Mouse (Mus musculus) gastrocnemius, postnatal 36 days (tissue): ENCODE measurements around the gene Kirrel3. TPM values are rescaled to one million over a fixed set of nuclear protein-coding genes. Genes with fewer than 3 reads are reported as not detected.

Experiments used
- DNase-seq, 2 experiments: peaks; one replicate each; pipeline ENCODE4 v3.0.0; 2022
- intact Hi-C: fragments of 180-260 bp; cut with DNase I; formaldehyde crosslinking; loops from one replicate; pipeline ENCODE4 v1.15.1; 2025
- total RNA-seq, 2 experiments: library from RNA; stranded (reverse); gene quantifications; 2 replicates each; pipeline ENCODE4 v1.2.3; 2021

The Kirrel3 gene
- total RNA-seq, 2 experiments from 2014 or later, result 0.51 to 0.54 TPM

DNA sequence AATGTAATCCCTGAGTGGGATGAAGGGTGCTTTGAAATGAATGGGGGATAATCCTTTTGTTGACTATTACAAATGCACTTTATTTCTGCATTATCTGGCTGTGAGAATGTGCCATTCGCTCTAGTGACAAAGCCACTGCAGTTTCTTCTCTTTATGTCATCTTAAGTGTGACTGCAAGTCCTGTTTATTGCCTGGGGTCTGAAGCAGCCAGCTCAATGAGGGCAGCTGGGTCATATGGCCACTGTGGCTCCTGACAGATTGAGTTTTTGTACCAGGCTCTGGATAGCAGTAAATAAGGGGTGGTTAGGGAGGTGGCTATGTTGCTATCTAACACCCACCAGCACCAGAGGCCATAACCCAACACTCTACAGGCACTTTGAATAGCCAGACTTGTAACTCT, 104.1 kb downstream of the Kirrel3 start:
- intact Hi-C loops, result no loop called here
- no peak for DNase-seq

DNA sequence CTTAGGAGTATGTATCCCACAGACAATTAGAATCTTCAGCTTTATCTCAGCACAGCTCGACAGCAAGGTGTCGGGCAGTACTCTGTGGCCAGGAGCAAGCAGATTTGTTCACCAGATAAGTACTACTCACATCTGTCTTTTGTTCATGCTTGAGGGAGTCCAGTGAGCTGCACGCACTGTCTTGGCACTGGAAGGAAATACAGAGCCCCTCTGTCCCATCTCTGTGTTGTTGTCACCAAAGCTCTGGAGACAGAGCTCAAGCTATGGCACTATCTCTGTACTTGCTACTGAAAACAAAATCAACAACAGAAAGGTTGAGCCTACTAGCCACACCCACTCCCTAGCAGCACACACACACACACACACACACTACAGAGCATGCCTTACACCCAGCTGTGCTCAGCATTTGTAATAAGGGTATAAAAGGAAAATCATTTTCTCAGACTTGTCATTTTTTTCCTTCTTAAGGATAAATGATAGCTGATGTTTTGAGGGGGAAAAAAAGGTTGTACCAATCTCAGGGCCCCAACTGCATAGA, 106.4 kb downstream of the Kirrel3 start:
- no peak for DNase-seq
- intact Hi-C loops, result no loop called here

DNA sequence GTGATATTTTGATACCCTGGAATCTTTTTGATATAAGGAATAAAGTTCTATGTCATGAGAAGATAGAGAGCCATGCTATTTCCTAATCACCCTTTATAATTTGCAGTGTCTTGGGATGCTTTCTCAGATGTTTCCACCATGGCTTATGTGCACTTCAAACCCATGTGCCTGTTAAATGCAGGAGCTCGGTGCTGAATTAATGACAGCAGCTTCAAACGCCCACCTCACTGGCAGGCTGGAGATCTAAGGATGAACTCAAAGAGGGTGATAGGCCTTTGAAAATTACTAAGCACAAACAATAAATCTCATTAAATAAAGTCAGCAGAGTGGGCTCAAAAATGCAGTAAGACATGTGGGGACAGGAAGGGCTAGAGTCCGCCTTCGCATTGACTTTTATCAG, 108.2 kb downstream of the Kirrel3 start:
- DNase-seq, result no peak
- intact Hi-C loops, result no loop called here

DNA sequence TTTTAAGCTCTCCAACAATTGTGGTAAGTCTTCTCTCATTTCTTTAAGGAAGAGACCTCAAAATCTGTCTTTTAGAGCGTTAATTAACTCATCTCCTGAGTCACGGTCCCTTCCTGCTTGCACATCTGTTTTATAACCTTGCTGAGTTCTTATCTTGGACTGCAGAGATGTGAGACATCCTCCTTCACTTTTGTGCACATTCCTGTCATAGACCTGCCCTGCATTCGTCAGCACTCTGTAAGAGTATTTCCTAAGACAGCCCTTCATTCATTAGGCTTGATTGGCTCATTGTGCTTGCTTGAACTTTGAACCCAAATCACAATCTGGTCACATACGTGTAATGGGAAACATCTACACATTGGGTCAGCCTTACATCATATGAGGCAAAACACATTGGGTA, 114.6 kb downstream of the Kirrel3 start:
- no peak for DNase-seq
- intact Hi-C loops, result no loop called here

DNA sequence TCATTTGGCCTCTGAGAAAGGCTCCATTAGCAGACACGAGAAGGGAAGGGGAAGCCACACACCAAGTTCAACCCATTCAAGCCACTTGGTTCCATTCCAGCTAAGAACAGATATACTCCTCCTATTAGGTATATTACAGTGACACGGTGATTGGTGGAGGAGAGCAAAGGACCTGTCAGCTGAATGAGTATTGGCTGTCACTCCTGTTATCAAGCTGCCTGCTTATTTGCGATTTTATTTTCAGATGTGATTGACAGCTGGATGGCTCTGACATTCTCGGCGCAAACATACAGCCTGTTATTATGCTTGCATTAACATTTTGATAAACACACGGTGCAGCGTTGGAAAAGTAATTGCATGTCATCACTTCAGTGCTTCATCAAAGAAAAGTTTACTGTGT, 118.1 kb downstream of the Kirrel3 start:
- intact Hi-C loops, result no loop called here
- DNase-seq, result no peak

DNA sequence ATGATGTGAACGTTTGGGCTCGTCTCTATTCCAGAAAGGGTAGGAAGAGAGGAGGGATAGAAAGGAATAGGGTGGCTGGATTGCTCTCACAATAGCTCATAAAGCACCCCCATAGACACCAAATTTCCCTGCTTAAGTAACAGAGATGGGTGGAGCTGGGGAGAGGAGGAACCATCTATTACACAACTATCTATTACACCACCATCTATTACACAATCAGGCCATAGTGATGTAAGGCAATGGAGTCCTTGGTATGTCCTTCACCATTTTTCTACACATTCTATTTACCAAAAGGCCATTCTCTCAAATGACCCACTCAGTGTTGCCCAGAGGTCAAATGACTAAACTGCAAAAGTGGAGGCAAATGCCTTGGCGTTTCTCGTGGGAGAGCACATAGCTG, 119.2 kb downstream of the Kirrel3 start:
- intact Hi-C loops, result no loop called here
- no peak for DNase-seq

DNA sequence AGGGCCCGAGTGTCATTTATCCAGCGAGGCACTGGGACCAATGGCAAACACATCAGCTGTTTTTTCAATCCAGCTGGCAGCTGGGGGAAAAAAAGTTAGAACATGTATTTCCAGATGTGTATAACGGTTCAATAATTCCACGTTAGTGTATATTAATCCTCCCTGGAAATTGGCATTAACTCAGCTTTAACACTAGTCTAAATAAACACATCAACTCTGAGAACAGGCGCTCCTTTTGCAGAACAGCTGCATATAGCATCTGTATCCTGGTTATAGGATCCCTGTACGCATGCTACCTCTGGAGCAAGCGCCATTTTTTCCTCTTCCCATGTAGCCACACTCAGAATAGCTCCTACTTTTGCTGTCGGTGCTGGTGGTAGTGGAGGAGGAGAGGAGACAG, 119.8 kb downstream of the Kirrel3 start:
- DNase-seq, result no peak
- intact Hi-C loops, result no loop called here

DNA sequence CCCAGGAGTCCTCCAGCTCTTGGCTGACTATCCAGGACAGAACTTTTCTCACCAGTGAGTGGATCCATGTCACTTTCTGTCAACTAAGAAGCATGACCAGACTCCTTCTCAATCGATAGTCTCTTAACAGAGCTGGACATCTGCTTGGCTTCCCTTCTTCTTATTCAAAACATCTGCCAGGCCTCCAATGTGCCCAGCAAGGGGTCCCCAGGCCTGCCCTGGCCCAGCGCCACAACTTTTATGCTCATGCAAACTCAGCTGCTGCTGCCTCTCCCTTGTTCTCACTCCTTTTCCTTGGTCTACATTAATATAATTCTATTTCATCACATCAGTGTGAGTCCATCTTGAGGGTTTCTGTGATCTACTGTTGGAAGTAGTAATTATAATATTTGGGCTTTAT, 122.3 kb downstream of the Kirrel3 start:
- no peak for DNase-seq
- intact Hi-C loops, result no loop called here

DNA sequence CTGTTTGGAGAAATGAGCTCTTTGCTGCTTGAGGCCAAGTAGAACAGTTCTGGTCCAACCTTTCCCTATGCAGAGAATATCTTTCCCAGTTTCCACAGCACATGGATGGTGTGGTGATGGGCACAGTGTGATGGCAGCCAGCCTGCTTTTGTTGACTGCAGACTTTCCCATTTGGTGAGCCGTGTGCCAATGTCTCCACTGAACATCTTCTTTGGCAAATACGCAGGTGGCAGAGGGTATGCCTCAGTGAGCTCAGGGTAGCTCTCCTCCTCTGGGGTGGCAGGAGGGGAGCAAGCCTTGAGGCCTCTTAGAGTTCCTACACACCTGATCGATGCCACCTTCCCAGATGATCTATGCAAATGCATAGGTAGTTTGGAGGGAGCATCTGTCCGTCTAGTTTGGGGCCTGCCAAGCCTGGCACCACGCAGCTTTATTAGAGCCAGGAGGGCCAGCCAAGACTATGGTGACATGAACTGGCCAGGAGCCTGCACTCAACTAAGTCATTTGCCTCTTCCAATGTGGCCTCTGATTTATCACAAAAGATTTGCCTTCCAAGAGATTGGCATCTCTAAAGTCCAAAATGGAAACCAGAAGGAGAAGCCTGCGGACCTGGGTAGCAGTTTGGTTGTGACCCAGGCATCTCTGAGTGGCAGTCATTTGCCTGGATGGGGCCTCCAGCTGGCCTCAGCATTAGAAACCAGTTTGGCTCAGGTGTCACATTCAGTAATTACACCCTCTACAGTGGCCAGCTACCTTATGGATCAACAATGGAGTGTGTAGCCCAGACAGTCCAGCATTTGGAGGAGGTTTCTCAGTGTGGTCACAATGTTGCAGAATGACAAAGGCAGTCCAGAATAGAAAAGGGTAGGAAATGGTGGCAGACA, 127.4 kb downstream of the Kirrel3 start:
- intact Hi-C loops, result no loop called here
- peak in 1 of 2 experiments; percentile 5 for DNase-seq

DNA sequence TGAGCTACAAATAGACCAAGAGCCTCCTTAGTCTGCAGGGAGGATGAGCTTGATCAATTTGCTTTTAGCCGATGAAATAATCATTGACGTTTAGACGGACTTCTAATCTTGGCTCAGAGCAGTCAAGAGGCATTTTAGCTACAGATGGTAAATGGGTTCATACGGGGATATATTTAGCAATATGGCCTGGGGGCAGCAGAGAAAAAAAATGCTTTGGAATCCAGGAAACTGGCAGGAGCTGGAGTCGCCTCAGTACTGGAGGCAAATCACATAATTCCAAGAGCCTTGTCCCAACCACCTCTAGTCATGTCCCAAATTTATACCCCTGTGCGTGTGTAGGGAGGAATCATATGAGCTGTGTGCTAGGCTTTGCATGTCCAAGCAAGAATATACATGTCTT, 132.4 kb downstream of the Kirrel3 start:
- intact Hi-C loops, result no loop called here
- DNase-seq, result no peak

DNA sequence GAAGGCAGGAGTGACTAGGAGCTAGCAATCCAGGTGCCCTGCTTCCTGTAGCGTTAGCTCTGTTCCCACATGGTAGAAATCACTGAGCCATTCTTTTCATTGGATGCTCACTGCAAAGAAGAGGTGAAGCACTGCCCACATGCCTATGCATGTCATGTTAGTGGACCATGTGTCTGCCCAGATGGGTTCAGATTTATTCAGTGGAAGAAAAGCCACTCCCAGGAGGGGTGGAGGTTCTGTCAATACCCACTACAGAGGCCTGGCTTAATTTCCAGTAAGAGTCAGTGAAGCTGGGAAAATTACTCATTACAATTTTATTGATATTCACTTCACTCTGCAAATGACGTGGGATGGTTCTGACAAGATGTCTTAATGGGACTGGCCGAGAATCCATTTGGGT, 134.2 kb downstream of the Kirrel3 start:
- intact Hi-C loops, result no loop called here
- no peak for DNase-seq

DNA sequence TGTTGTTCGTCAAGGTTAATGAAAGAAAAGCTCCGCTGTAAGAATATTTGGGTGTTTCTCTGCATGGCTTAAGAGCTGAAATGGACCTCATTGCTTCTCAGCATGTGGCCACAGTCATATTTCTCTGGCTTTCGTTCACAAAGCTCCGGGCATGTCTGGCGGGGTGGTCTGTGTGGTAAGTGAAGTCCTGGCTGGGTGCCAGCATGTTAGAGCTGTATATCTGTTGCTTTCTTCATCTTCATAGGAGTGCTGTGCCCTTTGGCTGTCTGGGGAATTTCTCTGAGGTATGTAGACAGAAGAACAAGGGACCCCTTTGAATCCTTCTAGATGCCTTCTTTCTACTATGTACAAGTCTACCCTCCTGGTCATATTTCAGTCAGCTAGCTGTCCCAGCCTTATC, 137.8 kb downstream of the Kirrel3 start:
- no peak for DNase-seq
- intact Hi-C loops, result no loop called here

DNA sequence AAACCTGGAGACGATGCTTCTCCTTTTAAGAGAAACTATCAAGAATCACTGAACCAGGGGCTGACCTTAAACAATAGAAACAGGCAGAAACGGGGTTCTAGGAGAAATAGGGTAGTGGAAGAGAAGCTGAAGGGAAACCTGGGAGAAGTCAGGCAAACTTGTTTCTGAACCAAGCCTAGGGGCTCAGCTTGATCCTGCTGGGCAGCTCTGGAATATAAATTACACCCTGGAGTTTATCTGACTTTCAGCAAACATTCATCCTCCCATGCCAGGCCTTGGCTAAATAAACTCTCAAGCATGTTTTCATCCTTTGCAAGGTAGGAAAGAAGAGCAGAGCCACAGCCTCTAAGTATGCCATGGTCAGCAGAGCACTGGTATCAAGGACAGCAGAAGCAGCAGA, 138.3 kb downstream of the Kirrel3 start:
- intact Hi-C loops, result no loop called here
- no peak for DNase-seq

DNA sequence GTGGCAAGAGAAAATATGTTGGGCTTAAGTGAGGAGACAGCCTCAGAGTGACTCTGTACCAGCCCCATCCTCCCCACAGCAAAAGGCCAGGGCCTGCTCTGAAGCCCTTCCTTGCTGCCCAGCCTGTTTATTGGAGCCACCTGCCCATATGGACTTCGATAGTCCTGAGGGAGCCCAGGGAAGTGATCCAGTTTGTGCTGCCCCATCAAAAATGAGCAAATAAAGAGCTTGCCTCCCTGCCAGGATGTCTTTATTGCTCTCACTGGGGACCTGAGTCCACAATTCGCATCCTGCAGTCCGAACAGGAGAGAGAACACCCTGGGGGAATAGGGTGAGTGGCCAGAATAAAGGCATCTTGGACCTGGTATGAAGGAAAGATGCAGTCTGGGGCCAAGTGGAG, 143.1 kb downstream of the Kirrel3 start:
- no peak for DNase-seq

DNA sequence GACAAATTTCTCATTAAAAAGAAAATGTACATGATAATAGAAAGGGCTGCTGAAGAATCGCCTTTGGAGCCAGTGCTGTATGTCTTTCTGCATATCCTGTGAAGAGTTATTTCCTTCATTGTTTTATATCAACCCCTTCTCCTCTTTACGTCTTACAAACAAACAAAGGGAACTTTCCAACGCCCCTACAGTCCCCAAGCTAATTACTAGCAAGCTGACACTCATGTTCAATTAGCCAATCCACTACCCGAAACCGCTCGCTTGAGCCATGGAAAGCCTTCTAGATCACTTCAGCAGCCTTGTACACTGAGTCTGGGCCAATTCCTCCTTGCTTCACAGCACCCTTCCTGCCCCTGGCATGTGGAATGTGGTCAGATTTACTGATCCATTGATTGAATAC, 150.0 kb downstream of the Kirrel3 start:
- intact Hi-C loops, result no loop called here
- DNase-seq, result no peak

More for the DNA sequence above, 143.1 kb downstream of the Kirrel3 start:
- intact Hi-C loops, result no loop called here

DNA sequence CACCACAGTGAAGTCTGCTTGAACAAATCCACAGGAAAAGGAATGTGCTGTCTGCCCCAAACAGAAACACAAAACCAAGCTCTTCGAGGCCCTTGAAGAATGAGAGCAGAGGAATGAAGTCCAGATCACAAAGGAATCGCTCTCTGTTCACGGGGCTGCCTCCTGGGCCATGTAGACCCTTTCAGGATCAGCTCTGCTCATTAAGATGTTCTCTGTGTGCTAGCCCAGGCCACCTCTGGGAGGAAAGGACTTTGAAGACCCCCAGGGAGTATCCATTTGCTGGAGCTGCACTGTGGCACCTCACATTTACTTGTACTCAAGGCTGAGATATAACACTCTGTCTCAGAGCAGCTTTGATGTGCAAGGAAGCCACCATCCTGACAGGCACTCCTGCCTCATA, 158.2 kb downstream of the Kirrel3 start:
- DNase-seq, result no peak
- intact Hi-C loops, result no loop called here

DNA sequence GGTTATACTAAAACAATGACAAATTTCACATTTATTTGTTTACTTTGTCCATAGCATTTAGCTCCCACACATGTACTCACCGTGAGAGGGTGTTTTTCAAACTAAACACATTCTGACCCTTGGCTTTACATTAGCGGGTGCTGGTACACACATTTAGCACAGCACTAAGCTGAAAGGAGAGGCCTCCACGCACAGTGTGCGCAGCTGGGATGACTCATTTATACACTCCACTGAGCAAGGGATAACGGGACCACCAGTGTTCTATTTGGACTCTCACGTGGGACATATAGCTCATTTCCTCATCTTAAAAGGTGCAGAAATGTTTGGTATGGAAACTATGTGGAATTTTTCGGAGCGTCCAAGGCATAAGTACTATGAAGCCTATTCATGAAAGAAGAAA, 158.7 kb downstream of the Kirrel3 start:
- intact Hi-C loops, result no loop called here
- DNase-seq, result no peak

DNA sequence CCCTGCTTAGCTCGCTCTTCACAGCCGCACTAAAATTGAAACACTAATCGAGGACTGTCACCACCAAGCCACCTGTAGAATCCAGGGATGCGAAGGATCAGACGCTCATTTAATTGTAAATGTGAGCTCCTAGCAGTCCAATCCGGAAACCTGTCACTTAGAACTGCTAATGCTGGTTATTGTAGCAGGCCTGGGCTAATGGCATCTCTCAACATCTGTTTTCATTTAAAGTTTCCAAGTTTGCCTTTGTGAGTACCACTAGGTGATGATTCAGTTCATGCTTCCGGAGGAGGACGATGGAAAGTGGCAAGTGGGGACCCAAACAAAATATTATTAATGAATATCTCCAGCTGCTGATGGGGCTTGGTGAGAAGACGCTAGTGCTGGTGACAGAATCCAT, 161.1 kb downstream of the Kirrel3 start:
- intact Hi-C loops, result no loop called here
- DNase-seq, result no peak

DNA sequence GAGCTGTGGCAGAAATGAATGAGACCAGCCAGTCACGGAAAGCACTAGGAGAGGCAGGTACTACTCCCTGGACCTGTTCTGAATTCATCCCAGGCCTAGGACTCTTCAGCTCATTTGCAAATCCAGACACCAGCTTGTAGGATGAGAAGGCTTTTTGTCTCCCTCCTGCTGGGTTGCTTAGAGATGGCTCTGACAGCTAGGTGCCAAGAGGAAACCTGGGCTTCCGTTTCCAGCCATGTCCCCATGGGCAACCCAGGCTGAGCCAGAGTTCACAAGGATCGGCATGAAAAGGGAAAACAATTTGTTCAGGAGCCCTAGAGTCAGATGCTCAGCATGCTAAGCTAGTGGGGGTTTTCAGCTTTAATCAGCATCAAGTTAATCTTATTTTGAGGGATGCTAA, 166.6 kb downstream of the Kirrel3 start:
- intact Hi-C loops, result no loop called here
- no peak for DNase-seq

DNA sequence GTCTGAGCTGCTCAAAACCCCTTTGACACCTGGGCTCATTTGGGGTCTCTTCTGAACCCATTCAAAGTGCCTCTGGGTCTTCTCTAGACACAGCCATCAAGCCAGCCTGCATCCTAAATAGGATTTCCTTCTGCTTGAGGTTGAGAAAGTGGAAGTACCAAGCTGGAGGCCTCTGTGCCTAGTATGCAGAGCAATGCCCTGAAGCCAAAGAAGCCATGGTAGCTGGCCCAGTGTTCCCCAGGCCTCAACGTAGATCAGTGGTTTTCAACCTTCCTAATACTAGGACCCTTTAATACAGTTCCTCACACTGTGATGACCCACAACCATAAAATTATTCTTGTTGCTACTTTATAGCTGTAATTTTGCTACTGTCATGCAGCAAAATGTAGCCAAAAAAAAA, 167.4 kb downstream of the Kirrel3 start:
- DNase-seq, result no peak
- intact Hi-C loops, result no loop called here

DNA sequence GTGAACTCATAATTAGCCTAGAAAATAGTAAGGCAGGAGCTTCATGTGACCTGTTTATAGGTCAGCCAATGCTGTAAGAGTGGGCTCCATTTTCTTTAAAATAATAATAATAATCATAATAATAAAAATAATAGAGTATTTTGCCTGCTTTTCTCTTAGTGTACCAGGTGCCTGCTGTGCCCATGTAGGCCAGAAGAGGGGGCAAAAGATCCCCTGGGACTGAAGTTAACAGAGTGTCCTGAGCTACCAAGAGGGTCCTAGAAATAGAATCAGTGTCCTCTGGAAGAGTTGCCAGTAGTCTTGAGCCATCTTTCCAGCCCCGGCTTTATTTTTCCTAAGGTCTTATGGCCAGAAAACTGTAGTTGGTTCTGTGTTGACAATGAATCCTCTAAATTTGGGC, 174.9 kb downstream of the Kirrel3 start:
- intact Hi-C loops, result no loop called here

DNA sequence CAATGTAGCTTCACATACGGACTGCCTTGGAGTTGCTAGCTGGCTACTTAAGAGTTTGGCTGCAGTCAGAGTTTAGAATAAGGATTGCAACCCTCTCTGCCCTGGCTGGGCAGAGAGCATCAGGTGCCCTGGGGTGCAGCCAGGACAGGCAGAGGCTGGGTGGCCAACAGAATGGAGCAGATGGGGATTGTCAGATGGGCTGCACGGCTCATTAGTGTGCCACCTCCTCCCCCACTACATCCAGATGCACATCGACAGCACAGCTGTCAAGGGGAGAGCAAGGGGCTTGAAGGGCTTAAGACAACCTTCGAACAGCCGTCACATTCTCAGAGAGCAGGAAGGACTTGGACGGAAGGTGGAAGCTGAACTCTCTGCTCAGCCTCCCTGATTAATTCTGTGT, 177.7 kb downstream of the Kirrel3 start:
- DNase-seq, result no peak
- intact Hi-C loops, result no loop called here

More for the DNA sequence above, 174.9 kb downstream of the Kirrel3 start:
- DNase-seq, result no peak
